Mouse (Mus musculus): ENCODE results near the gene Apod. TPM values are rescaled to one million over a fixed set of nuclear protein-coding genes. Genes with fewer than 3 reads are reported as not detected.

Apod gene
- total RNA-seq, 2 experiments from 2014 or later = 125 to 160 TPM

DNA sequence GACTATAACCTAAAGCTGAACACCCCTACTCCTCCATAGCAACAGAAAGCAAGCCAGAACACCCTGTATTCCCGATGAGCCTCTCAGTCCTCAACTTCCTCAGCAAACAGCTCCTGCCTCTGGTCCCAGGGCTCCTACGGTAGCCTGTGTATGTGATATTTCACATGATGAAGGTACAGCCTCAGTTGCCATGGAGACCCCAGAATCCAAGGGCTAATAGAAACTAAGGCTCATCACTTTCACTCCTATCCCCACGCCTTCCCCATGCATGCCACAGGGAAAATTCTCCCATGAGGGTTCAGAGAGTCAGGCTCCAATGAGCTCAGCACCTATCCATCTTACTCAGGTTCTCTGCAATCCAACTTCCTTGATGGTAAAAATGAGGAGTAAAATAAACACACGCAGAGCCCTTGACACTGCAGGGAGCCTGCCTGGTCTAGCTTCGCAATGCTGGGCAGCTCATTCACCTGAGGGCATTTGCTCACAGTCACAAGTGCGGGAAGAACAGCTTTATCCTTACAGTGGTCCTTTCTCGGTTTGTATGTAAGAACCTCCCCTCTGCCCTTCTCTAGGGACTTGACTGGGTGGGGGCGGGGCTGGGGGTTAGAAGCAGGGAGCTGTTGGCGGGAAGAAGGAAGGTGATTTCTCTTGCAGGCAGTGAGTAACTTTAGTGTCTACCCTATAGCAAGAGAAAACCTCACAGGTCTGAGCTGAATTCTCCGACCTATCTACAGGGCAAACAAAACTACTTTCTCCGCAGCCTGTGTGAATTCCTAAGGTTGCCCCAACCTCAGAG, 15.2 kb downstream of the Apod start:
- no peak for TF ChIP-seq CTCF (IDR thresholded peaks at IDR 0.05)
- no peak overlapping the region for H3K27ac ChIP-seq
- intact Hi-C loops (cut with DNase I) = no loop called here

DNA sequence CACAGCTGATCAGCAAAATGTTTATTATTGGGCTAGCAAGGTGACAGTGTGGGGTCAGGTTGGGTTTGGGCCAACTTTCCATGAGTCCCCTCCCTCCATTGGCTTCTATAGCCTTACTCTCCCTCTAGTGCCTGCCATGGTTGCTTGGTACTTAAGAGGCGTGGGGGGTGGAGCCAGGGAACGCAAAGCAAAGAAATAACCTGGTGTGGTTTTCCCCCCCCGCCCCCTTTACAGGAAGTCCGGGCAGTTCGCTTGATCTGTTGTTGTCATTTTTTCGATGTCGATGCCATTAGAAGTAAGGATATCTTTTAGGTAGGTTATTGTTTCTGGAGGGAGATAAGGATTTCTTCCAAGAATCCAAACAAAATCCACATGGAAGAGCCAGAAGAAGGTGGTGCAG, 17.5 kb downstream of the Apod start:
- intact Hi-C loops (cut with DNase I) = no loop called here
- DNase-seq (ENCODE audit: extremely low spot score in 1 of 2, low spot score in 2 of 2) = no peak
- H3K4me3 ChIP-seq = no peak overlapping the region
- H3K27ac ChIP-seq = no peak overlapping the region
- no peak for TF ChIP-seq CTCF (IDR thresholded peaks at IDR 0.05)

More for the DNA sequence above, 15.2 kb downstream of the Apod start:
- DNase-seq (ENCODE audit: extremely low spot score in 1 of 2, low spot score in 2 of 2) = no peak
- no peak overlapping the region for H3K4me3 ChIP-seq

DNA sequence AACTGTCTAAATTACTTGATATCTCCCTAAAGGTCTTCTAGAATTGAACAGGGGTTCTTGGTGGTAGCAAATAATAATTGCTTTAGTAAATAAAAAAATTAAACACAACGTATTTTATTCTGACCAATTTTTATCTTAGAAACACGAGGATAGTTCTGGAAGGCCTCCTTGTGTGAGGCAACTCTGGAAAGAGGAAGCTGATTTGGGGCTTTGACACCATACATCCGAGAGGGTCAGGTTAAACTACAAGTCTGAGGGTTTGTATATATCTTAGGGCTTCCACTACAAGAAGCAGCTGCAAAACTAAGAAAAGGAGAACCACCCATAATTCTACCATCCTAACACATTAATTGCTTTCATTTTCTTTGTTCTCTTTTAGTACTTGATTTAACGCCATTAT, 20.8 kb downstream of the Apod start:
- no peak for TF ChIP-seq CTCF (IDR thresholded peaks at IDR 0.05)
- Histone ChIP-seq H3K4me3 (no peak overlapping the region), H3K27ac (no peak overlapping the region)
- intact Hi-C loops (cut with DNase I) = no loop called here
- no peak for DNase-seq (ENCODE audit: extremely low spot score in 1 of 2, low spot score in 2 of 2)

DNA sequence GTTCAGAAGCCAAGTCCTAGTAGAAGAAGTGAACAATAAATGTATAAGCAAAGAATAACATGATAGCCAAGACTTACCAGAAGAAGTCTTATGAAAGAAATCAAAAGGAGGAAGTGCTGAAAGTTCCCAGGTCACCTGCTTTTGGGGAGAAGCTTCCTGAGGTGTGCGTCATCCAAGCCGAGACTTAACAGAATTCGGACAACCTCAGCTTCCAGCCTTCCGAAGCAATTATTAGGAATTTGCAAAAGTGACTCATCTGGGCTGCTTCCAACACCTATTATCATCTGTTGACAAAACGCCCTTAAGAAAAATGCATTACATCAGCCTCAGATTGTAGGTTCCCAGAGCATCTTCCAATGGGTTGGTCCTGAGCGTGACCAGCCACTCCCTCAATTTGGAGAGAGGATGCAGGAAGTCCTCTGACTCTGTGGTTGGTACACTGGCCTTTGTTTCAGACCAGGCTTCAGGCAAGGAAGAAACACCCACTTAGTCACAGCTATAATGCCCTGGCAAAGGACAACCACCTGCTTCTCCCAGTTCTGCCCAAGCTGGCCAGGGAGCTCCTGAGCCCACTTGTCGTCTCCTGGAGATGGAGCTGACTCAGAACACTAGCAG, 23.8 kb downstream of the Apod start:
- peak overlapping the region; percentile 78 for H3K27ac ChIP-seq
- no peak overlapping the region for H3K4me3 ChIP-seq
- no peak for TF ChIP-seq CTCF (IDR thresholded peaks at IDR 0.05)
- intact Hi-C loops (cut with DNase I) = no loop called here
- DNase-seq (ENCODE audit: extremely low spot score in 1 of 2, low spot score in 2 of 2) = no peak

DNA sequence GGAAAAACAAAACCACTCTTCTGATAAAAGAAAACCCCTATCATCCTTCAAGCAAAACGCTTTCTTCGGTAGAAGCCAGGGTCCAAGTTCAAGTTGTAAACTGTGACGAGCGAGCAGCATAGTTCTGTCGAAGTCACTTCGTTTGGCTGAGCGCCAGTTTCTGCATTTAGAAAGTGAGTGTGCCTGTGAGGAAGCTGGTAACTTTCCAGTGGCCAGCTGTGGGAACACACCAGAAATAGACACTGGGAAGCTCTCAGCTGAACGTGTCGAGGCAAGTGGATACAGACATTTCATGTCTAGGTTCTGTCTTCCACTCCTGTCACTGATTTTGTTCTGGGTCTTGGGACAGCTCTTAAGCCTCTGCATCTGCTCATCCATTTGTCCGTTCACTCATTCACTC, 24.3 kb downstream of the Apod start:
- intact Hi-C loops (cut with DNase I) = no loop called here
- TF ChIP-seq CTCF (IDR thresholded peaks at IDR 0.05) = no peak
- Histone ChIP-seq H3K4me3 (no peak overlapping the region), H3K27ac (peak overlapping the region; percentile 78)
- DNase-seq (ENCODE audit: extremely low spot score in 1 of 2, low spot score in 2 of 2) = peak; percentile 71 to 74

DNA sequence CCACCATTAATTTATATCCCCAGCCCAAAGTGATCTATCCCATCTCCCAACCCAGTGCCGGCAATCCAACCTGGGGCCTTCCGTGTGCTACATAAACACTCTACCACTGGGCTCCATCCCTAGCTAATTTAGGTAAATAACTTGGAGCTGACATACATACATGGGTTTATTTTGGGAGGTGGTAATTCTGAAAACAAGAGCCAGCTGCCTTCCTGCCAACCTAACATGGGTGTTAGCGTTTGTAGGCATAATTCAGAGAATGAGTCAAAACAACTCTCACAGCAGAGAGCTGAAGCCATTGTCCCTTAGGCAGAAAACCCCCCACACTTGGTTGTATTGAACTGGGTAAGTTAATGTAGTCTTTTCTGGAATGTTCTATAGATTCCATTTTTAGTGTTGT, 26.9 kb downstream of the Apod start:
- TF ChIP-seq CTCF (IDR thresholded peaks at IDR 0.05) = no peak
- peak in 1 of 2 experiments; percentile 31 for DNase-seq (ENCODE audit: extremely low spot score in 1 of 2, low spot score in 2 of 2)
- intact Hi-C loops (cut with DNase I) = no loop called here

GRCm38 (mm10) chr16:31286801-31287488, 27.7 kb downstream of the Apod start:
- Histone ChIP-seq H3K27ac (peak overlapping the region; percentile 70), H3K4me3 (no peak overlapping the region)
- TF ChIP-seq CTCF (IDR thresholded peaks at IDR 0.05) = no peak
- intact Hi-C loops (cut with DNase I) = no loop called here
- DNase-seq (ENCODE audit: extremely low spot score in 1 of 2, low spot score in 2 of 2) = no peak

More for the DNA sequence above, 26.9 kb downstream of the Apod start:
- Histone ChIP-seq H3K27ac (peak overlapping the region; percentile 70), H3K4me3 (no peak overlapping the region)

DNA sequence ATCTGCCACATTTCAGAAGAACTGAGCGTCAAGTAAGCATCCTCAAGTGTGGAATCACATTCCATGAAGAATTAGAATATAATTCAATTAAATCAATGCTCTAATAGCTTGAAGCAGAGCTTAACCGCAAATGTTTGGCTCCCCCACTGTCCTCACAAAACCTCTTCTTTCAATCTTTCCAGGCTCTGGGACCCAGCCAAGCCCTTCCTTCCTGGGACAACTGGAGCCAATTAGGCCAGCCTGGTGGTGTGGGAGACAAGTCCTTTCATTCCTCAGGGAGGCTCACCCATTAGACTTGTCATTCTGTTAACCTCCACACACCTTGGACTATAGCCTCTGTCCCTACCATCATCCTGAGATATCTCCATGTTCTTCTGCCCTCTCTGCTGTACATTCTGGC, 32.6 kb downstream of the Apod start:
- intact Hi-C loops (cut with DNase I) = no loop called here
- Histone ChIP-seq H3K27ac (no peak overlapping the region), H3K4me3 (no peak overlapping the region)
- TF ChIP-seq CTCF (IDR thresholded peaks at IDR 0.05) = no peak
- no peak for DNase-seq (ENCODE audit: extremely low spot score in 1 of 2, low spot score in 2 of 2)

- Histone ChIP-seq H3K4me3 (no peak overlapping the region), H3K27ac (no peak overlapping the region)
- no peak for TF ChIP-seq CTCF (IDR thresholded peaks at IDR 0.05)
- intact Hi-C loops (cut with DNase I) = no loop called here
- no peak for DNase-seq (ENCODE audit: extremely low spot score in 1 of 2, low spot score in 2 of 2)
Observed at GRCm38 (mm10) chr16:31280176-31280575, 34.4 kb downstream of the Apod start.

- no peak for TF ChIP-seq CTCF (IDR thresholded peaks at IDR 0.05)
- Histone ChIP-seq H3K4me3 (no peak overlapping the region), H3K27ac (no peak overlapping the region)
- intact Hi-C loops (cut with DNase I) = no loop called here
- no peak for DNase-seq (ENCODE audit: extremely low spot score in 1 of 2, low spot score in 2 of 2)
Observed at GRCm38 (mm10) chr16:31278581-31278980, 36.0 kb downstream of the Apod start.

GRCm38 (mm10) chr16:31278081-31278480, 36.5 kb downstream of the Apod start:
- intact Hi-C loops (cut with DNase I) = no loop called here
- no peak for TF ChIP-seq CTCF (IDR thresholded peaks at IDR 0.05)
- DNase-seq (ENCODE audit: extremely low spot score in 1 of 2, low spot score in 2 of 2) = no peak
- H3K27ac ChIP-seq = no peak overlapping the region
- no peak overlapping the region for H3K4me3 ChIP-seq

DNA sequence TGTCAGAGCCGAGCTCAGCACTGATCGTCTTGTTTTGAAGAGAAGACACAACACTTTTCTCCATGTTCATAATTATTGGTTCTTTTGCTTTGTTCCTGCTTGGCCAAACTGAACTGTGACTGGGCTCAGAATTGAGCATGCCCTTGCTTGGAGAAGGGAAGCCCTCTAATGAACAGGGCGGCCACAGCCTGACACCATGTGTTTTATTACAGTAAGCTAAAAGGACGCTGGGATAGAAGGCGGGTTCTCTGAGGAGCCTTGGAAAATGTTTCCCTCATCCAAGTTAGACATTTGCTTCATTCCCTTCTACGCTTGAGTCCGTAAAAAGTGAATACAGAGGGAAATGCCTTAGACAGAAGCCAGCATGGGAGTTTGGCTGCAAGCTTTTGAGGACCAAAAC, 37.6 kb downstream of the Apod start:
- no peak for TF ChIP-seq CTCF (IDR thresholded peaks at IDR 0.05)
- intact Hi-C loops (cut with DNase I) = no loop called here
- Histone ChIP-seq H3K27ac (peak overlapping the region; percentile 67), H3K4me3 (no peak overlapping the region)
- DNase-seq (ENCODE audit: extremely low spot score in 1 of 2, low spot score in 2 of 2) = no peak

Data from left cerebral cortex, adult 2 months (tissue).